Mouse (Mus musculus) right cerebral cortex, postnatal 4 days (tissue): ENCODE measurements around the gene Gpr15.

Source experiments
- DNase-seq: peaks from one replicate; pipeline ENCODE4 v3.0.0-alpha.2; 2022

The Gpr15 gene

GRCm38 (mm10) chr16:58701779-58702178, 17.1 kb downstream of the Gpr15 start:
- DNase-seq, result no peak

GRCm38 (mm10) chr16:58700816-58701424, 17.9 kb downstream of the Gpr15 start:
- no peak for DNase-seq

GRCm38 (mm10) chr16:58700174-58700573, 18.7 kb downstream of the Gpr15 start:
- no peak for DNase-seq

- DNase-seq, result no peak
These were observed 21.6 kb downstream of the Gpr15 start for GRCm38 (mm10) chr16:58697261-58697660.

GRCm38 (mm10) chr16:58696796-58697195, 22.1 kb downstream of the Gpr15 start:
- no peak for DNase-seq

GRCm38 (mm10) chr16:58694091-58694490, 24.8 kb downstream of the Gpr15 start:
- no peak for DNase-seq

GRCm38 (mm10) chr16:58690322-58690732, 28.5 kb downstream of the Gpr15 start:
- no peak for DNase-seq

- no peak for DNase-seq
These were observed 29.2 kb downstream of the Gpr15 start for GRCm38 (mm10) chr16:58689555-58690169.

GRCm38 (mm10) chr16:58688534-58688933, 30.3 kb downstream of the Gpr15 start:
- no peak for DNase-seq

- DNase-seq, result no peak
These were observed 33.0 kb downstream of the Gpr15 start for GRCm38 (mm10) chr16:58685548-58686537.

GRCm38 (mm10) chr16:58684537-58684936, 34.3 kb downstream of the Gpr15 start:
- DNase-seq, result no peak

- DNase-seq, result no peak
These were observed 35.0 kb downstream of the Gpr15 start for GRCm38 (mm10) chr16:58683911-58684310.

GRCm38 (mm10) chr16:58682870-58683269, 36.0 kb downstream of the Gpr15 start:
- no peak for DNase-seq

- no peak for DNase-seq
These were observed 36.8 kb downstream of the Gpr15 start for GRCm38 (mm10) chr16:58682046-58682445.

- DNase-seq, result no peak
These were observed 40.2 kb downstream of the Gpr15 start for GRCm38 (mm10) chr16:58678660-58679059.

- no peak for DNase-seq
These were observed 41.4 kb downstream of the Gpr15 start for GRCm38 (mm10) chr16:58677491-58677890.

GRCm38 (mm10) chr16:58676633-58677032, 42.2 kb downstream of the Gpr15 start:
- no peak for DNase-seq

GRCm38 (mm10) chr16:58676156-58676555, 42.7 kb downstream of the Gpr15 start:
- no peak for DNase-seq

- no peak for DNase-seq
These were observed 43.6 kb downstream of the Gpr15 start for GRCm38 (mm10) chr16:58675256-58675655.

GRCm38 (mm10) chr16:58673811-58674410, 45.0 kb downstream of the Gpr15 start:
- DNase-seq, result no peak

- DNase-seq, result no peak
These were observed 46.5 kb downstream of the Gpr15 start for GRCm38 (mm10) chr16:58672396-58672795.

- DNase-seq, result no peak
These were observed 47.5 kb downstream of the Gpr15 start for GRCm38 (mm10) chr16:58671212-58671985.
